Mouse (Mus musculus) liver, embryonic 12.5 days (tissue): Measurements from ENCODE around the gene Ldhal6b. TPM values are rescaled to one million over a fixed set of nuclear protein-coding genes. Genes with fewer than 3 reads are reported as not detected.

Experiments used
- ATAC-seq: fragments of 200-750 bp; cut with Nextera tagmentation; 2 replicates; pipeline ENCODE4 v1.8.0; 2017; ENCODE audit warnings: moderate number of reproducible peaks, mild to moderate bottlenecking, moderate library complexity
- H3K27ac ChIP-seq: fragments of 300-500 bp; sonication (generic); 2 replicates; pipeline ENCODE4 v1.5.1; 2016; ENCODE audit warnings: mild to moderate bottlenecking
- H3K27me3 ChIP-seq: fragments of 300-500 bp; sonication (generic); replicated peaks from 2 replicates; pipeline ENCODE4 v1.6.1; 2016; ENCODE audit warnings: mild to moderate bottlenecking, moderate library complexity
- H3K36me3 ChIP-seq: fragments of 300-500 bp; sonication (generic); 2 replicates; pipeline ENCODE4 v1.6.1; 2016; ENCODE audit warnings: mild to moderate bottlenecking, moderate library complexity
- H3K4me1 ChIP-seq: fragments of 300-500 bp; sonication (generic); 2 replicates; pipeline ENCODE4 v1.6.1; 2016
- H3K4me2 ChIP-seq: fragments of 300-500 bp; sonication (generic); 2 replicates; pipeline ENCODE4 v1.6.1; 2016; ENCODE audit warnings: mild to moderate bottlenecking, moderate library complexity
- H3K4me3 ChIP-seq: fragments of 300-500 bp; sonication (generic); 2 replicates; pipeline ENCODE4 v1.5.1; 2016; ENCODE audit warnings: mild to moderate bottlenecking, moderate library complexity
- H3K9ac ChIP-seq: fragments of 300-500 bp; sonication (generic); 2 replicates; pipeline ENCODE4 v1.6.1; 2016; ENCODE audit warnings: mild to moderate bottlenecking, moderate library complexity
- H3K9me3 ChIP-seq: fragments of 300-500 bp; sonication (generic); replicated peaks from 2 replicates; pipeline ENCODE4 v1.6.1; 2016; ENCODE audit warnings: mild to moderate bottlenecking, moderate library complexity
- WGBS: fragments of 180-500 bp; shearing (Covaris S2); methylation state at CpG from one replicate; pipeline ENCODE4 v1.1.7; 2016; ENCODE audit not compliant: insufficient replicate concordance; 5-methylcytosine and 5-hydroxymethylcytosine counted together
- polyA plus RNA-seq: library from polyadenylated mRNA; unstranded; fragments of >200 nt; fragmentation: Nextera tagmentation; extraction: Ambion mirVana; gene quantifications from 2 replicates; pipeline ENCODE4 v1.2.1, GENCODE M21; 2016

The Ldhal6b gene
- polyA plus RNA-seq, 1 experiment from 2014 or later, result not detected

DNA sequence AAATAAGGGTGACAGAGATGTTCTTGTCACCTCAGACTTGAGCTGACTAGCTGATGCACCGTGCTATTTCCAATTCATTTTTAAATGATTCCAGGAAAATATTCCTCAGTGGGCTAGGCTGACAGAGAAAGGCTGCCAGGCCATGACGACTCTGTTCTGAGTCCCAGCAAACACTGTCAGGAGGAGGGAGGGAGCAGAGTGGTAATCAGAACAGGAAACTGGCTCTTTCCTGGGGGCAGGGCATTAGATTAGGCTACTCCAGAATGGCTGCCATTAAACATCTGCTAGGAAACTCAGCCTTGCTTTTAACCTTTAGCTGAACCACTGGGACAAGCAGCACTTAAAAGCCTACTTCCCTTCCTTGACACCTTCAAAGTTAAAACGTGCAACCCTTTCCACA is 6.6 kb upstream of the Ldhal6b start:
- H3K27me3 ChIP-seq, result no peaks in the 10 kb centered on the region
- peaks cover 34% of the 10 kb centered on the region for H3K4me1 ChIP-seq
- H3K9ac ChIP-seq, result no peak overlapping the region
- peaks cover 29% of the 10 kb centered on the region for H3K36me3 ChIP-seq
- no peak overlapping the region for H3K4me2 ChIP-seq
- no peak for ATAC-seq
- no peaks in the 10 kb centered on the region for H3K9me3 ChIP-seq
- WGBS, result 28% methylated on average over 3 of the region's 3 CpGs
- no peak overlapping the region for H3K4me3 ChIP-seq
- no peak overlapping the region for H3K27ac ChIP-seq

DNA sequence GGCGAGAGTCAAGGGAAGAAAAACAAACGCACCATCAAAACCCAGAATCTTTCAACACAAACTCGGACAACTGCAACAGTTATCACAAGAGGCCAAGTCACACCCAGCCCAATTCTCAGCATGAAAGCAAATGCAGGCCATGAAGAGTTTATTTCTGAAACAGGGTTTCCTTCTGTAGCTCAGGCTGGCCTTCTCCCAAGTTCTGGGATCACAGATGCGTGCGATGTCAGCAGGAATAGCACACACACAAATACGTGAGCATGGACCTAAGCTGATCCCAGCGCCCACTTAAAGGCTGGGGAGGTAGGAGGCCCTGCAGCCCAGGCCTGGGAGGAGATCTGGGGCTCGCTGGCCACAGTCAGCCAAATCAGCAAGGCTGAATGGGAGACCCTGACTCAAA is 5.6 kb upstream of the Ldhal6b start:
- peaks cover 32% of the 10 kb centered on the region for H3K36me3 ChIP-seq
- H3K27me3 ChIP-seq, result no peaks in the 10 kb centered on the region
- H3K4me3 ChIP-seq, result no peak overlapping the region
- H3K4me2 ChIP-seq, result no peak overlapping the region
- H3K9ac ChIP-seq, result no peak overlapping the region
- H3K4me1 ChIP-seq, result peaks cover 34% of the 10 kb centered on the region
- no peaks in the 10 kb centered on the region for H3K9me3 ChIP-seq
- no peak overlapping the region for H3K27ac ChIP-seq
- ATAC-seq, result no peak
- 67% methylated on average over 8 of the region's 8 CpGs for WGBS

- Histone ChIP-seq H3K27ac (no peak overlapping the region), H3K9ac (no peak overlapping the region), H3K36me3 (peaks cover 41% of the 10 kb centered on the region), H3K4me1 (peaks cover 34% of the 10 kb centered on the region), H3K27me3 (no peaks in the 10 kb centered on the region), H3K4me3 (no peak overlapping the region), H3K9me3 (no peaks in the 10 kb centered on the region), H3K4me2 (no peak overlapping the region)
- WGBS, result 36% methylated on average over 4 of the region's 4 CpGs
- ATAC-seq, result no peak
Measured at GRCm38 (mm10) chr17:5421835-5422234, 3.3 kb upstream of the Ldhal6b start.

- 83% methylated on average over 6 of the region's 6 CpGs for whole genome bisulfite sequencing
- peaks cover 26% of the 10 kb centered on the region for H3K4me1 ChIP-seq
- H3K9me3 ChIP-seq, result no peaks in the 10 kb centered on the region
- no peak overlapping the region for H3K4me3 ChIP-seq
- H3K4me2 ChIP-seq, result no peak overlapping the region
- H3K36me3 ChIP-seq, result peaks cover 41% of the 10 kb centered on the region
- H3K9ac ChIP-seq, result no peak overlapping the region
- ATAC-seq, result no peak
- no peaks in the 10 kb centered on the region for H3K27me3 ChIP-seq
- no peak overlapping the region for H3K27ac ChIP-seq
Measured at GRCm38 (mm10) chr17:5419771-5420518, 1.4 kb upstream of the Ldhal6b start.

GRCm38 (mm10) chr17:5419056-5419455 is 489 bp upstream of the Ldhal6b start:
- peaks cover 40% of the 10 kb centered on the region for H3K36me3 ChIP-seq

GRCm38 (mm10) chr17:5416518-5416917 is 2.0 kb downstream of the Ldhal6b start:
- Histone ChIP-seq H3K27me3 (no peaks in the 10 kb centered on the region), H3K4me3 (no peak overlapping the region), H3K9me3 (no peaks in the 10 kb centered on the region), H3K27ac (no peak overlapping the region), H3K36me3 (peaks cover 40% of the 10 kb centered on the region), H3K4me1 (0 out of 2 replicates have a peak, but pooled peaks cover 5% of the 10 kb centered on the region), H3K9ac (no peak overlapping the region), H3K4me2 (no peak overlapping the region)
- 79% methylated on average over 3 of the region's 3 CpGs for WGBS
- no peak for ATAC-seq

More at GRCm38 (mm10) chr17:5419056-5419455, 489 bp upstream of the Ldhal6b start:
- Histone ChIP-seq H3K4me1 (peaks cover 18% of the 10 kb centered on the region), H3K27me3 (no peaks in the 10 kb centered on the region), H3K4me2 (no peak overlapping the region), H3K4me3 (no peak overlapping the region), H3K27ac (no peak overlapping the region), H3K9me3 (no peaks in the 10 kb centered on the region), H3K9ac (no peak overlapping the region)
- WGBS, result 76% methylated on average over 9 of the region's 9 CpGs
- ATAC-seq, result no peak

DNA sequence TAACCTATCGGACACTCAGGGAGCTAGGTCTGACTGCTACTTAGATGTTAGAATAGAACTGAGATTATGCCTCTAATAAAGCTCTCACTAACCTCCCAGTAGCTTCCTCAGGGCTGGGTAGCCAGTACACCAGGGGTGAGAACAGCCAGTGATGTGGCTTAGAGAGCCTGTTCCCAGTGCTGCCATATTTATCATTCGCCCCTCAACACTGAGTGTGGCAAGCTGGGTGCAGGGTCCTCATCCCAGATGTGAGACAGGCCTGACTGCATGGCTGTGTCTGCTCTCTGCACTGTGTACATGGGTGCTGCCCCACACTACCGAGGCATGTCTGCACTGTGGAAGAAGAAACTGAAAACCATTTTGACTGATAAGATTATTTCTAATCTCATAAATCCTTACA is 4.5 kb downstream of the Ldhal6b start:
- no peaks in the 10 kb centered on the region for H3K9me3 ChIP-seq
- no peak for ATAC-seq
- H3K4me3 ChIP-seq, result no peak overlapping the region
- H3K27ac ChIP-seq, result no peak overlapping the region
- 71% methylated on average over 3 of the region's 3 CpGs for WGBS
- H3K27me3 ChIP-seq, result no peaks in the 10 kb centered on the region
- peaks cover 39% of the 10 kb centered on the region for H3K36me3 ChIP-seq
- 0 out of 2 replicates have a peak, but pooled peaks cover 5% of the 10 kb centered on the region for H3K4me1 ChIP-seq
- H3K4me2 ChIP-seq, result no peak overlapping the region
- H3K9ac ChIP-seq, result no peak overlapping the region

DNA sequence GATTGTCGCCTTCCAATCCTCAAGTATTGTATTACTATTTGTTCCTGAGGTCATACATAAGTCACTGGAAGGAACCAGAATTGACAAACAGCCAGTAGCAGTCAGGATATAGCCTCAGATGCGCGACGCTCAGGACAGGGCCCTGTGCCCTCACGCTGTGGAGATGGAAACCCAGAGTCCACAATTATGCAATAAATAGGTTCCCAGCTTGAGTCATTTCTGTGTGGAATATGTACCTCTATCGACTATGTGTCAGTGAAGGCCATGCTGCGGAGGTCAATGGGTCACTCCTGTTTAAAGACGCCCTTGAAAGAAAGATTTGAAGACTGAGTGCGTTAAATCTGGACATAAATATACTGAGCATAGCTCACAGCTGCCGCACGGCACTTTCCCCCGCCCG is 5.2 kb downstream of the Ldhal6b start:
- H3K36me3 ChIP-seq, result peaks cover 32% of the 10 kb centered on the region
- no peaks in the 10 kb centered on the region for H3K27me3 ChIP-seq
- no peak overlapping the region for H3K4me3 ChIP-seq
- 0 out of 2 replicates have a peak, but pooled peaks cover 5% of the 10 kb centered on the region for H3K4me1 ChIP-seq
- H3K9me3 ChIP-seq, result no peaks in the 10 kb centered on the region
- WGBS, result 81% methylated on average over 13 of the region's 13 CpGs
- peak; percentile 61 for ATAC-seq
- H3K27ac ChIP-seq, result no peak overlapping the region; the same call in 1 of the 2 replicates
- no peak overlapping the region for H3K9ac ChIP-seq
- H3K4me2 ChIP-seq, result no peak overlapping the region

GRCm38 (mm10) chr17:5412740-5413139 is 5.8 kb downstream of the Ldhal6b start:
- no peak overlapping the region for H3K9ac ChIP-seq
- H3K9me3 ChIP-seq, result no peaks in the 10 kb centered on the region
- H3K27me3 ChIP-seq, result no peaks in the 10 kb centered on the region
- peaks cover 26% of the 10 kb centered on the region for H3K36me3 ChIP-seq
- no peak overlapping the region for H3K4me2 ChIP-seq
- ATAC-seq, result peak; percentile 29; the same call in 1 of the 2 replicates
- WGBS, result 74% methylated on average over 7 of the region's 7 CpGs
- no peak overlapping the region for H3K27ac ChIP-seq
- no peak overlapping the region for H3K4me3 ChIP-seq
- H3K4me1 ChIP-seq, result 0 out of 2 replicates have a peak, but pooled peaks cover 5% of the 10 kb centered on the region

- no peak overlapping the region for H3K4me2 ChIP-seq
- no peaks in the 10 kb centered on the region for H3K27me3 ChIP-seq
- ATAC-seq, result no peak
- WGBS, result 80% methylated on average over 8 of the region's 8 CpGs
- peaks cover 9% of the 10 kb centered on the region; the same call in 1 of the 2 replicates for H3K4me1 ChIP-seq
- H3K27ac ChIP-seq, result no peak overlapping the region
- no peak overlapping the region for H3K9ac ChIP-seq
- no peaks in the 10 kb centered on the region for H3K9me3 ChIP-seq
- peaks cover 22% of the 10 kb centered on the region for H3K36me3 ChIP-seq
- H3K4me3 ChIP-seq, result no peak overlapping the region
Measured at GRCm38 (mm10) chr17:5412301-5412700, 6.3 kb downstream of the Ldhal6b start.

DNA sequence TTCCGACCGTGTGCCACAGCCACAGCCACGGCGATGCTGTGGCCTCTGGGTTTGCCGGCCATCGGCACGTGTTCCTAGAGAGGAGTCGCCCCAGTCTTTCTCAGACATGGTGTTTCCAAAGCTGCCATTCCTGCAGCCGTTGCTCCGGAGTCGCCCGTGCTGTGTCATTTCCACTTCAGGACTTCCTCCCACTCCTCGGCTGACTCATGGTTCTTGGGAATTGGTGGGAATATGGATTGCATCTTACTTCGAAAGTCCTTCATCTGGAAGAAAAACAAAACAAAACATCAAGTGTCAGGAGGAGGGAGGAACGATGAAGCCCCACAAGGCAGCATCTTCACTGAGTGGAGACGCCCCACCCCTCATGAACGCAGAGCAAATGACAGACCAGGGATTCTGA is 7.4 kb downstream of the Ldhal6b start:
- Histone ChIP-seq H3K27ac (no peak overlapping the region), H3K27me3 (no peaks in the 10 kb centered on the region), H3K9me3 (no peaks in the 10 kb centered on the region), H3K4me1 (peaks cover 17% of the 10 kb centered on the region), H3K36me3 (peaks cover 20% of the 10 kb centered on the region), H3K4me2 (no peak overlapping the region), H3K4me3 (no peak overlapping the region), H3K9ac (no peak overlapping the region)
- WGBS, result 88% methylated on average over 17 of the region's 17 CpGs
- no peak for ATAC-seq

GRCm38 (mm10) chr17:5410336-5410735 is 8.2 kb downstream of the Ldhal6b start:
- 75% methylated on average over 4 of the region's 4 CpGs for WGBS

More at GRCm38 (mm10) chr17:5410336-5410735, 8.2 kb downstream of the Ldhal6b start:
- Histone ChIP-seq H3K4me2 (no peak overlapping the region), H3K9ac (no peak overlapping the region), H3K9me3 (no peaks in the 10 kb centered on the region), H3K27me3 (peaks cover under 1% of the 10 kb centered on the region; the same call in 1 of the 2 replicates), H3K4me1 (peaks cover 18% of the 10 kb centered on the region), H3K36me3 (peaks cover 20% of the 10 kb centered on the region), H3K27ac (no peak overlapping the region), H3K4me3 (no peak overlapping the region)
- no peak for ATAC-seq
